Mouse (Mus musculus) hindbrain, postnatal 0 days (tissue): ENCODE measurements around the gene Rabgap1l. TPM values are rescaled to one million over a fixed set of nuclear protein-coding genes. Genes with fewer than 3 reads are reported as not detected.

Source experiments
- ATAC-seq: fragments of 200-750 bp; cut with Nextera tagmentation; 2 replicates; pipeline ENCODE4 v1.8.0; 2017; ENCODE audit warnings: mild to moderate bottlenecking, moderate TSS enrichment, moderate library complexity
- DNase-seq: peaks from one replicate; pipeline ENCODE4 v3.0.0-alpha.2; 2015; ENCODE audit warnings: low spot score
- H3K27ac ChIP-seq: fragments of 300-500 bp; sonication (generic); 2 replicates; pipeline ENCODE4 v1.5.1; 2014; ENCODE audit warnings: mild to moderate bottlenecking
- H3K27me3 ChIP-seq: fragments of 300-500 bp; sonication (generic); 2 replicates; pipeline ENCODE4 v1.6.1; 2014; ENCODE audit warnings: low read length, mixed read lengths; ENCODE audit not compliant: insufficient read depth
- H3K36me3 ChIP-seq: fragments of 300-500 bp; sonication (generic); 2 replicates; pipeline ENCODE4 v1.6.1; 2014; ENCODE audit warnings: low read length, mixed read lengths; ENCODE audit not compliant: insufficient read depth
- H3K4me1 ChIP-seq: fragments of 300-500 bp; sonication (generic); 2 replicates; pipeline ENCODE4 v1.6.1; 2014; ENCODE audit warnings: antibody characterized with exemption, low read length, mixed read lengths; ENCODE audit not compliant: insufficient read depth
- H3K4me2 ChIP-seq: fragments of 300-500 bp; sonication (generic); 2 replicates; pipeline ENCODE4 v1.6.1; 2014; ENCODE audit warnings: low read depth, mild to moderate bottlenecking, low read length, moderate library complexity, mixed read lengths
- H3K4me3 ChIP-seq: fragments of 300-500 bp; sonication (generic); 2 replicates; pipeline ENCODE4 v1.5.1; 2014; ENCODE audit warnings: low read length
- H3K9ac ChIP-seq: fragments of 300-500 bp; sonication (generic); replicated peaks from 2 replicates; pipeline ENCODE4 v1.6.1; 2014; ENCODE audit warnings: mild to moderate bottlenecking, low read length, moderate library complexity, mixed read lengths
- H3K9me3 ChIP-seq: fragments of 300-500 bp; sonication (generic); 2 replicates; pipeline ENCODE4 v1.6.1; 2016; ENCODE audit warnings: low read length, mixed read lengths
- CTCF ChIP-seq: IDR thresholded peaks from 2 replicates; pipeline ENCODE4 v1.5.1; 2016; ENCODE audit warnings: antibody characterized with exemption, control low read depth, low read depth
- WGBS: fragments of 180-500 bp; shearing (Covaris S2); extraction: QIAGEN DNeasy Blood & Tissue Kit; methylation state at CpG from one replicate; pipeline ENCODE4 v1.1.7; 2014; 5-methylcytosine and 5-hydroxymethylcytosine counted together
- polyA plus RNA-seq: library from polyadenylated mRNA; unstranded; fragments of >200 nt; fragmentation: Nextera tagmentation; extraction: Ambion mirVana; gene quantifications from 2 replicates; pipeline ENCODE4 v1.2.1, GENCODE M21; 2015
- total RNA-seq: library from RNA; depleted of rRNA; stranded (reverse); fragments of >200 nt; gene quantifications from 2 replicates; pipeline ENCODE4 v1.2.3, GENCODE M21; 2014

Gene Rabgap1l
- total and polyA plus RNA-seq, 2 experiments from 2014 or later = 28.5 to 70.5 TPM

DNA sequence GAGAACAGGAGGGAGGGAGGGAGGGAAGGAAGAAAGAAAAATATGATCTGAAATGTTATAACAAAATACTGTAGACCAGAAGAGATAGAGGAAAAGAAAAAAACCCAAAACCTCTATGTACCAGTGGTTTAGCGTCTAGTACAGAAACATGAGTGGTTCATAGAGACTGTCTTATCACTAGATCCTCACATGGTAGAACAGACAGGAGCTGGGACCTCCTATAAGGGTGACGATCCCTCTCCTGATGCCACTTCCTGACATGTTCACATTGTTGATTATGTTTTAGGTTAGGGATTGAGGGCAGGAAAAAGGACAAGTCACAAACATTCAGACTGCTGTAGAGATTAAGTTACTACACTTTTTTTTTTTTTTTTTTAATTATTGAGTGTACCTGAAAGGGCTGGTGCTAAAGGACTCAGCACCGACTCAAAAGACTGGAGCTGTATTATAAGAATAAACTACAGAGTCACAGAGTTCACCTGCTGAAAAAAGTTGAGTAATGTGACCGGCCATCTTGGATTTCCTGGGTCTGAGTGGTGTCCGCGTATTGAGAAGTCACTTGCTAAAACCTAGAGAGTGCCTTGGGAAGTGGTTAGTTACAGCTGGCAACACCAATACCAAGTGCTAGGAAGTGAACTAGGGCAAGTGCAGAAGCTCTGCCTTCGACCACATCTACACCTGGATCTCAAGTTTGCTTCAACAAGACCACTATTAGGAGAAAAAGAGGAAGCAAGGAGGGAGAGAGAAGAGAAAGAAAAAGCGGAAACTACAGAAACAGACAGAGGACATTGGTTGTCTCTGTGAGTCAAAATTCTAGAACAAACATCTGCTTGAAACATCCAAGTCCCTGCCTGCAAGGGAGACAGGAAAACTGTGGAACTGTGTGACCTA lies 37.8 kb upstream of the Rabgap1l start:
- no peak overlapping the region for H3K27ac ChIP-seq
- WGBS = 88% methylated on average over 8 of the region's 8 CpGs
- ATAC-seq (no peak), DNase-seq (no peak)
- H3K4me3 ChIP-seq = no peak overlapping the region
- no peak for TF ChIP-seq CTCF
- no peaks in the 10 kb centered on the region for H3K27me3 ChIP-seq
- no peak overlapping the region for H3K9ac ChIP-seq
- H3K4me1 ChIP-seq = no peaks in the 10 kb centered on the region
- no peaks in the 10 kb centered on the region for H3K9me3 ChIP-seq
- no peak overlapping the region for H3K4me2 ChIP-seq
- no peaks in the 10 kb centered on the region for H3K36me3 ChIP-seq

DNA sequence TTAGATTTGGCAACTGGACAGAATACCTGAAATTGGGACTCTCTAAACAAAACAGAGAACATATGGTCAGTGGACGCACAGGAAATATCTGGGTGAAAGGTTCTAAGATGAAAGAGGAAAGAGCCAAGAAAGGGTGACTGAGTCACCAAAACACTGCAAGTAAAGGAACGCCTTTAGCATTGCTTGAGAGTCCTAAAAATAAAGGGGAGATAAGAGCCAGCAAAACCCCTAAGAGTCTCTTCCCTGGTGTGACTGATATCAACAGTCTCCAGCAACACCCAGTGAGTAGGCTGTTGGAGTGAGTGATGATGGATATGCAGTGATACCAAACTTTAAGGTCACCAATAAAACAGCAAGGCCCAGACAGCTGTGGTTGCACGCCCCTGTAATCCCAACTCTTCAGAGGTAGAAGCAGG lies 32.4 kb upstream of the Rabgap1l start:
- H3K36me3 ChIP-seq = no peaks in the 10 kb centered on the region
- no peaks in the 10 kb centered on the region for H3K9me3 ChIP-seq
- H3K4me3 ChIP-seq = no peak overlapping the region
- 77% methylated on average over 3 of the region's 3 CpGs for WGBS
- no peak for TF ChIP-seq CTCF
- no peaks in the 10 kb centered on the region for H3K4me1 ChIP-seq
- no peak for DNase-seq
- H3K9ac ChIP-seq = no peak overlapping the region
- no peak for ATAC-seq
- H3K27me3 ChIP-seq = no peaks in the 10 kb centered on the region
- no peak overlapping the region for H3K4me2 ChIP-seq
- H3K27ac ChIP-seq = no peak overlapping the region

DNA sequence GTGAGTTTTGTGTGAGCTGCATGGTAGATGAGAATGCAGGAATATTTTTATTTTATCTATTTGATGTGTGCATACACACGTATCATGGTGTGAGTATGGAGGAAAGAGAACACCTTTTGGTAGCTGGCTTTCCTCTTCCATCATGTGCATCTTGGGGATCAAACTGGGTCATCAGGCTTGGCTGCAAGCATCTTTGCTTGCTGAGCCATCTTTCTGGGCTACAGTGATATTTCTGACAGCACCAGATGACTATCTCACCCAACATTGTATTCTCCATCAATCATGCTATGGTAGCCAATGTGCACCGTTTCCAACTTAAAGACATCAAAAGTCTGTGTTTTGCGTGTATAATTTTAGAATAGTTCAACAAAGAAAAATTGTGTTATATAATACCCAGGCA lies 30.6 kb upstream of the Rabgap1l start:
- WGBS = 92% methylated on average over 3 of the region's 3 CpGs
- TF ChIP-seq CTCF = no peak
- DNase-seq (no peak), ATAC-seq (no peak)
- H3K4me2 ChIP-seq = no peak overlapping the region
- no peak overlapping the region for H3K9ac ChIP-seq
- H3K27me3 ChIP-seq = no peaks in the 10 kb centered on the region
- no peaks in the 10 kb centered on the region for H3K9me3 ChIP-seq
- no peaks in the 10 kb centered on the region for H3K4me1 ChIP-seq
- no peaks in the 10 kb centered on the region for H3K36me3 ChIP-seq
- H3K27ac ChIP-seq = no peak overlapping the region
- no peak overlapping the region for H3K4me3 ChIP-seq

DNA sequence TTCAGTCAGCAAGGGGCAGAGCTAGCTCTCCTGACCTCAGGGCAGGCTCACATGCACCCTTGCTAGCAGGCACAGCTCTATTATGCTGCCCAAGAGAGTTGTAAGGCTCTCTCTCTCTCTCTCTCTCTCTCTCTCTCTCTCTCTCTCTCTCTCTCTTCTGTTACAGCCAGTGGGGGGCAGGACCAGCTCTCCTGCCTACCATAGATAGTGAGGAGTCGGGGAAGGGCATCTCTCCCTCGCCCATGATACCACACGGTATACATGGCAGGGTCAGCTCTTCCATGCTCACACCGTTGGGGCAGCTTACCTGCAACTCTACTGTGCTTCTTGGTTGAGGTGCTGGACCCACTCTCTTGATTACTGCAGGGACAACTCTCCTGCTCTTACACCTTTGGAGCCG lies 21.2 kb upstream of the Rabgap1l start:
- Histone ChIP-seq H3K9me3 (no peaks in the 10 kb centered on the region), H3K27ac (no peak overlapping the region), H3K36me3 (no peaks in the 10 kb centered on the region), H3K27me3 (no peaks in the 10 kb centered on the region), H3K4me2 (no peak overlapping the region), H3K9ac (no peak overlapping the region), H3K4me1 (no peaks in the 10 kb centered on the region), H3K4me3 (no peak overlapping the region)
- no peak for ATAC-seq
- DNase-seq = no peak
- TF ChIP-seq CTCF = no peak
- WGBS = 96% methylated on average over 5 of the region's 5 CpGs

DNA sequence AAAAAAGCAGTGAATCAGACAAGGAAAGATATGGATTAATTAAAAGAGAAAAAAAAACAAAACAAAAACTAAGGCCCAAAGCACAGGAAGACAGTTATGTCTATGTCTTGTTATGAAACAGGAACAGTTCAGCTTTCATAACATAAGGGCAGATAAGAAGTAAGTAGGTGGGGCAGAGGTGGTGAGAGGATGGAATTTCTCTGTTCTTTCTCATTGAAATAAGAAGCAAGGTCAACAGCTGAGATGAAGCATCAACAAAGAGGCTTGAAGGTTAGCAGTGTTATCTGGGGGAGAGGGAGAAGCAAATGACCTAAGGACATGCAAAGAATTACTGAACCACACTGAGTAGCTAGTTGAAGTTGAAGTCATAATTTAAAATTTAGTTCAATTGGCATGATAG lies 19.4 kb upstream of the Rabgap1l start:
- no peak overlapping the region for H3K4me2 ChIP-seq
- H3K4me1 ChIP-seq = no peaks in the 10 kb centered on the region
- no peak for TF ChIP-seq CTCF
- H3K27ac ChIP-seq = no peak overlapping the region
- H3K27me3 ChIP-seq = no peaks in the 10 kb centered on the region
- no peaks in the 10 kb centered on the region for H3K9me3 ChIP-seq
- no peak overlapping the region for H3K4me3 ChIP-seq
- H3K9ac ChIP-seq = no peak overlapping the region
- ATAC-seq = no peak
- DNase-seq = no peak
- H3K36me3 ChIP-seq = no peaks in the 10 kb centered on the region

DNA sequence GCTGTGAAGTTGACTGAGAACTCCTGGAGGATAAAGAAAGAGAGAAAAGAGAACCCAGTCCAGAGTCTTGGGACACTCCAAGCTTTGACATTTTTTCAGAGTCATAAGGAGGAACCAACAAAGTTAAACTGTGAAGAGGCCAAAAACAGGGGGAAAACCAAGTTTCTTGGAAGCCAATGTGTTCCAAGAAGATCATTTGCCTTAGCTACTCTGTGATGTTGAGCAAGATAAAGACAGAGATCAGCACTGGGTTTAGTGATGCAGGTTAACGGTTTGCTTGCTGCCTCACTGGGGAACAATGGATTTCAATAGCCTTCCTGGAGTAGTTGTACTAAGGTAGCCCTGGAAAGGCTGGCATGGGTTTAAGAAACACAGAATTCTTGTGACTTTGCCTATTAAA lies 18.9 kb upstream of the Rabgap1l start:
- no peak overlapping the region for H3K27ac ChIP-seq
- H3K9me3 ChIP-seq = no peaks in the 10 kb centered on the region
- no peak overlapping the region for H3K9ac ChIP-seq
- no peak overlapping the region for H3K4me3 ChIP-seq
- DNase-seq (no peak), ATAC-seq (no peak)
- TF ChIP-seq CTCF = no peak
- H3K27me3 ChIP-seq = no peaks in the 10 kb centered on the region
- H3K4me2 ChIP-seq = no peak overlapping the region
- H3K4me1 ChIP-seq = no peaks in the 10 kb centered on the region
- WGBS = 70% methylated on average over 1 of the region's 1 CpGs
- H3K36me3 ChIP-seq = no peaks in the 10 kb centered on the region

DNA sequence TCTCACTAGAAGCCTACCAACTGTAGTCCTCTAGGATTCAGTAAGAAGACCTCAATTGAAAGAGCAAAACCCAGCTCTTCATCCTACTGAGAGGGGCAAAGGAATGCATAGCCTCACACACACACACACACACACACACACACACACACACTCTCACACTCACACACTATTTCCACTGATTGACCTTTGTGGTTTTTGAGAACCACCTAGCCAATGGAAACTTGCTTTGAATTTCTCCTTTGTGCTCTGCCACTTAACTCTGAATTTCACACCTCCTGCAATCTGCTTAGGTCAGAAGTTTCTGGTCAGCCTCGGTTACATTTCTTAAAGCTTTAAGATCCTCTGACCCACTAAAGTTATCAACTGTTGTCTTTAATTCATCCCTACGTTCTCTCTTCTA lies 12.3 kb upstream of the Rabgap1l start:
- Histone ChIP-seq H3K9ac (no peak overlapping the region), H3K36me3 (no peaks in the 10 kb centered on the region), H3K27ac (no peak overlapping the region), H3K9me3 (no peaks in the 10 kb centered on the region), H3K27me3 (no peaks in the 10 kb centered on the region), H3K4me1 (no peaks in the 10 kb centered on the region), H3K4me3 (no peak overlapping the region), H3K4me2 (no peak overlapping the region)
- 67% methylated on average over 2 of the region's 2 CpGs for WGBS
- DNase-seq (no peak), ATAC-seq (no peak)
- TF ChIP-seq CTCF = no peak
